Mouse (Mus musculus) liver, adult 2 months (tissue): ENCODE measurements around the gene Frat2. TPM values are rescaled to one million over a fixed set of nuclear protein-coding genes. Genes with fewer than 3 reads are reported as not detected.

Experiments
- DNase-seq: peaks from one replicate; pipeline ENCODE4 v3.0.0-alpha.2; 2011; ENCODE audit warnings: low read depth, low spot score; ENCODE audit errors: extremely low read depth
- H3K27ac ChIP-seq: fragments of 200-500 bp; replicated peaks from 2 replicates; pipeline ENCODE4 v1.5.1; 2012; ENCODE audit warnings: low read depth, mild to moderate bottlenecking, control low read depth, inconsistent platforms, low read length; ENCODE audit not compliant: insufficient read depth
- H3K27me3 ChIP-seq: fragments of 200-500 bp; 2 replicates; pipeline ENCODE4 v1.6.1; 2012; ENCODE audit warnings: mild to moderate bottlenecking, moderate library complexity, low read length, inconsistent platforms; ENCODE audit not compliant: control insufficient read depth, insufficient read depth
- H3K36me3 ChIP-seq: fragments of 200-500 bp; 2 replicates; pipeline ENCODE4 v1.6.1; 2012; ENCODE audit warnings: low read length, inconsistent platforms; ENCODE audit not compliant: control insufficient read depth, insufficient read depth
- H3K4me1 ChIP-seq: fragments of 200-500 bp; 2 replicates; pipeline ENCODE4 v1.6.1; 2011; ENCODE audit warnings: low read length; ENCODE audit not compliant: control insufficient read depth, insufficient read depth
- H3K4me3 ChIP-seq: fragments of 200-500 bp; 2 replicates; pipeline ENCODE4 v1.5.1; 2011; ENCODE audit warnings: low read depth, mild to moderate bottlenecking, control low read depth, low read length, moderate library complexity; ENCODE audit not compliant: insufficient read depth
- H3K79me2 ChIP-seq: fragments of 200-500 bp; 2 replicates; pipeline ENCODE4 v1.6.1; 2012; ENCODE audit warnings: inconsistent platforms, mild to moderate bottlenecking, low read length, moderate library complexity; ENCODE audit not compliant: control insufficient read depth, insufficient read depth
- H3K9ac ChIP-seq: fragments of 200-500 bp; 2 replicates; pipeline ENCODE4 v1.6.1; 2012; ENCODE audit warnings: low read depth, mild to moderate bottlenecking, control low read depth, inconsistent platforms, low read length
- CTCF ChIP-seq: fragments of 200-500 bp; IDR thresholded peaks from 2 replicates; pipeline ENCODE4 v1.5.1; 2011; ENCODE audit warnings: low read depth, low read length, control low read depth
- POLR2A ChIP-seq: fragments of 200-500 bp; IDR thresholded peaks from 2 replicates; pipeline ENCODE4 v1.6.1; 2011; ENCODE audit warnings: low read length, control low read depth; ENCODE audit not compliant: insufficient read depth; ENCODE audit errors: extremely low read depth
- WGBS: fragments of 180-500 bp; shearing (Covaris S2); methylation state at CpG from one replicate; pipeline ENCODE4 v1.1.7; 2018; 5-methylcytosine and 5-hydroxymethylcytosine counted together
- polyA plus RNA-seq: library from polyadenylated mRNA; depleted of rRNA; stranded (reverse); fragments of >200 nt; gene quantifications from 2 replicates; pipeline ENCODE4 v1.2.3, GENCODE M21; 2012; rRNA removed
- total RNA-seq: library from RNA; depleted of rRNA; stranded (reverse); fragments of >200 nt; gene quantifications from 2 replicates; pipeline ENCODE4 v1.2.3, GENCODE M21; 2014; rRNA removed

Frat2 gene
- total RNA-seq (0.87 and 1.3 TPM in 2 replicates), polyA plus RNA-seq (2.2 and 2.4 TPM in 2 replicates)

DNA sequence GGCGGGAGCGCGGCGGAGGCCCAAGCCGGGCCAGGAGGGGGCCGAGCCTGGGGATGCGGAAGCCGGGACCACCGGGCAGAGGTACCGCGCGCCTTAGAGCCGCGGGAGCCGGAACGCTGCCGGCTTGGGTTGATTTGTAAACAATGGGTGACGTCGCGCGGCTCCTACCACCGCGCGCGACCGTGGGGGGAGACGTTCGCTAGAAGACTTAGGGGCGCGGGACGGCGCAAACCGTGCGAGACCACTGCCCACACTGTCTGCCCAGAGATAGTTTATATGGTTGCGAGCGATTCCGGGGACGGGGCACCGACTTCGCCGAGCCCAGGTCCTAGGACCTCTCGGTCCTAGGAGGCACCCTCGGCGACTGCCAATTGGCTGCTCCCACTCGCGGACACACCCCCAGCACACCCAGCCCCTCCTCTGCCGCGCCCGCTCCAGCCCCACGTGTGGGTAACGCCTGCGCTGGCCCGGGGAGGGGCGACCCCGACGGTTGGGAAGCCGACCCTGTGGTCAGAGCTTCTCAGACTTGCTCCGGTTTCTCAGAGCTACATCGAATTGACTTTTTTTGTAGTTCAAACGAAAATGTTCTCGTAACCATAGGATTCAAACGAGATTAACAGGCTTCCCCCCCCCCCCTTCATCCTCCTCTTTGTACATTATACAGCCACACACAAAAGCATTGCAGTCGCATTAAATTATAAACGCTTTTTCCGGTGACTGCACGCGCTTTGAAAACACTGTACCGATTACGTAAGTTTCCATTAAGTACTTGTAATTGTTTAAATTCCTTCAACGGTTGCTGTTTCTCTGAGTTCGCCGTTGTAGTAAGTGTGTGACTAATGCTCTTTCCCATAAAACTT, at the start of gene Frat2:
Gene Frat2, minus strand, starts transcription at position 141 of the 860 bp plus-strand sequence.
- Histone ChIP-seq H3K9ac (peak within 1 kb of the TSS; percentile 88), H3K4me3 (peak within 1 kb of the TSS; percentile 72), H3K27ac (peak within 1 kb of the TSS; percentile 89), H3K27me3 (no peaks in the 10 kb centered on the region), H3K36me3 (no peaks in the 10 kb centered on the region), H3K4me1 (peaks cover 3% of the 10 kb centered on the region), H3K79me2 (no peaks in the 10 kb centered on the region; the same call in 1 of the 2 replicates)
- no peak for TF ChIP-seq CTCF
- peak; percentile 32; the same call in 1 of the 2 replicates for TF ChIP-seq POLR2A
- WGBS = under 1% methylated on average over 72 of the region's 72 CpGs
- DNase-seq = peak; percentile 70

DNA sequence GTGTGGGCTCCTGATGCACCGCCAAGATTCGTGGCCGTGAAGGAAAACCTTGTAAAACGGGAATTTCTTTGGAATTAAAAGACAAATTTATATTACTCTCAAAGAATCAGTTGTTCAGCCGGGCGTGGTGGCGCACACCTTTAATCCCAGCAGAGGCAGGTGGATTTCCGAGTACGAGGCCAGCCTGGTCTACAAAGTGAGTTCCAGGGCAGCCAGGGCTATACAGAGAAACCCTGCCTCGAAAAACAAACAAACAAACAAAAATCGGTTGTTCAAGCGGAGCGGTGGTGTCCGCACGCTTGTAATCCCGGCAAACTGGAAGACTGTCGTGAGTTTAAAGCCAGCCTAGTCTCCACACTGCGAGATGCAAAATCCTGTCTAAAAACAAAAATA, 48.4 kb upstream of the Frat2 start:
- 15% methylated on average over 18 of the region's 18 CpGs for WGBS
- H3K27ac ChIP-seq = no peak overlapping the region
- H3K4me3 ChIP-seq = peak overlapping the region; percentile 66
- no peaks in the 10 kb centered on the region for H3K27me3 ChIP-seq
- peaks cover 7% of the 10 kb centered on the region for H3K4me1 ChIP-seq
- no peak for TF ChIP-seq CTCF
- TF ChIP-seq POLR2A = no peak
- H3K36me3 ChIP-seq = no peaks in the 10 kb centered on the region
- DNase-seq = no peak
- H3K9ac ChIP-seq = 0 out of 2 replicates have a peak overlapping the region, but pooled peaks have one; percentile 11
- no peaks in the 10 kb centered on the region for H3K79me2 ChIP-seq

DNA sequence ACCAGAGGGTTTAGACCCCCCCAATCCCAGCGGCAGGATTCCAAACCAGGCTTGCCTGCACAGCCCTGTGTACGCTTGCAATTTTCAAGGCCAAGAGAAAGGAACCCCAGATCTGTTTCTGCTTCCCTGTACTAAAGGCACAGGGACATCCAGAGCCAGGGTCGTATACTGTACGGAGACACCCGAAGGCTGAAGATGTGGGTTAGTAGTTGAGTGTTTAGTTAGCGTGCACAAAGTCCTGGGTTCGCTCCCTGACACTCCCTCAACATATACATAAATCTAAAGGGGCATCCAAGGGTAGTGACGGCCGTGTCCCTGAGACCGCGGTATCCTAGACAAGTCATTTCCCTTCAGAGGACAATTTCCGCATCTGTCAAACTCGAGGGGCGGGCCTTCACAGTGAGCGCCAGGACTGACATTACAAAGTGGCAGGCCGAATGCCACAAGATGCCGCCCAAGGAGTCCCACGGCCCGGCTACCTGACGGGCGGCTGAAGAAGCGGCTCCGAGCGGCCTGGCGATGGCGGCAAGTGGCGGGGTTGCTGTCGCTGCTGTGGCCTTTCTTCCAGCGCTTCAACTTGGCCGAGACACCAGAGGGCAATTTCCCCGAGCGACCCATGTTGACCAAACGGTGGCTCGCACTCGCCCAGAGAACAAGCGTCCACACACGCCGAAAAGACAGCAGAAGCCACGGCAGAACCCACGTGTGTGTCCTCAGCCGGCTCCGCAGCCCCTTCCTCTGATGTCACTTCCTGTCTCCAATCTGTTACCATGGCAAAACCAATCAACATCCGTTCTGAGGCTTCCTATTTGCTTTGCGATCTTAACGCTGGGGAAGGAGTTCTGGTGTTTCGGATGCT, 47.8 kb upstream of the Frat2 start, which contains the start of gene Rrp12:
Gene Rrp12, minus strand, starts transcription at position 714 of the 859 bp plus-strand sequence.
- peak within 1 kb of the TSS; percentile 66 for H3K4me3 ChIP-seq
- H3K4me1 ChIP-seq = peaks cover 7% of the 10 kb centered on the region
- H3K79me2 ChIP-seq = no peaks in the 10 kb centered on the region
- H3K27ac ChIP-seq = no peak within 1 kb of the TSS; the same call in 1 of the 2 replicates
- H3K9ac ChIP-seq = peak within 1 kb of the TSS; percentile 61
- H3K27me3 ChIP-seq = no peaks in the 10 kb centered on the region
- peak; percentile 88 for DNase-seq
- TF ChIP-seq POLR2A = no peak
- 0 out of 2 replicates have a peak, but pooled peaks cover 1% of the 10 kb centered on the region for H3K36me3 ChIP-seq
- under 1% methylated on average over 46 of the region's 46 CpGs for WGBS

DNA sequence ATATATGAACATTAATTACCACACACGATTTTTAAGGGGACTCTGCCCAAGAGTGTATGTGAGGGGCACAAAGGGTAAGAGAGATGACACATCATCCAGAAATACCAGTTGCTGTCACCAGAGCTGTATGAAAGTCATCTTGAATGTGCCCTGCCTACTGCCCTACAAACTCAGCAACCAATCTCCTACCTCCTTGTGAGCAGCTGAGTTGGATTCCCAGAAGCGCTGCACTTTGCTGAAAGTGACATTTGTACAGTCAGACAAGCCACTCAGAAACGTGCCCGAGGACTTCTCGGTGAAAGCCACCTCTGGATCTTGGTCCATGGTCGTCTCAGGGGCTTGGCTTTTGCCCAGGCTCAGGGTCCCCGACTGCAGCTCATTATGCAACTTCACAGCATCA, 47.0 kb upstream of the Frat2 start:
- Histone ChIP-seq H3K4me3 (no peak overlapping the region; the same call in 1 of the 2 replicates), H3K27ac (no peak overlapping the region), H3K79me2 (no peaks in the 10 kb centered on the region), H3K27me3 (no peaks in the 10 kb centered on the region), H3K4me1 (peaks cover 7% of the 10 kb centered on the region), H3K36me3 (peaks cover 5% of the 10 kb centered on the region; the same call in 1 of the 2 replicates), H3K9ac (peak overlapping the region; percentile 61; the same call in 1 of the 2 replicates)
- no peak for DNase-seq
- 43% methylated on average over 7 of the region's 7 CpGs for WGBS
- TF ChIP-seq POLR2A (no peak), CTCF (no peak)

DNA sequence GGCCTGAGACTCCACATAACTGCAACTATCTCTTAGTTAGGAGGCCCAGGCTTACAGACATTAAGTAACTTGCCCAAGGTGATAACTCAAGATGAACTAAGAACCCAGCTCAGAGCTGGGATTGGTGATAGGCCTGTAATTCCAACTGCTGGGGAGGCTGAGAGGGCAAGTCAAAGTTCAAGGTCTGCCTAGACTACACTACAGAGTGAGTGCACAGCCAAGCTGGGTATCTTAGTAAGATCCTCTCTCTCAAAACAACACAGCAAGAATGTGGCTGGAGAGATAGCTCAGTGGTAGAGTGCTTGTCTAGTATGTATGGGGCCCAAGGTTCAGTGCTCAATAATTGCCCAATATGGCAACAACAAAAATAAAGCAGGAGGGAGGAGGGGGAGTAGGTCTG, 40.3 kb upstream of the Frat2 start:
- no peak overlapping the region for H3K9ac ChIP-seq
- no peaks in the 10 kb centered on the region for H3K27me3 ChIP-seq
- no peaks in the 10 kb centered on the region for H3K4me1 ChIP-seq
- DNase-seq = no peak
- no peaks in the 10 kb centered on the region for H3K79me2 ChIP-seq
- H3K36me3 ChIP-seq = peaks cover 25% of the 10 kb centered on the region; the same call in 1 of the 2 replicates
- H3K27ac ChIP-seq = no peak overlapping the region
- no peak for TF ChIP-seq POLR2A
- TF ChIP-seq CTCF = no peak
- no peak overlapping the region for H3K4me3 ChIP-seq
